Mouse (Mus musculus) ES-CJ7 (cell line): ENCODE data around the gene Hoxa4.

Source experiments
- DNase-seq: peaks from one replicate; pipeline ENCODE4 v3.0.0; 2011; ENCODE audit warnings: low read depth, low spot score

Hoxa4 gene

DNA sequence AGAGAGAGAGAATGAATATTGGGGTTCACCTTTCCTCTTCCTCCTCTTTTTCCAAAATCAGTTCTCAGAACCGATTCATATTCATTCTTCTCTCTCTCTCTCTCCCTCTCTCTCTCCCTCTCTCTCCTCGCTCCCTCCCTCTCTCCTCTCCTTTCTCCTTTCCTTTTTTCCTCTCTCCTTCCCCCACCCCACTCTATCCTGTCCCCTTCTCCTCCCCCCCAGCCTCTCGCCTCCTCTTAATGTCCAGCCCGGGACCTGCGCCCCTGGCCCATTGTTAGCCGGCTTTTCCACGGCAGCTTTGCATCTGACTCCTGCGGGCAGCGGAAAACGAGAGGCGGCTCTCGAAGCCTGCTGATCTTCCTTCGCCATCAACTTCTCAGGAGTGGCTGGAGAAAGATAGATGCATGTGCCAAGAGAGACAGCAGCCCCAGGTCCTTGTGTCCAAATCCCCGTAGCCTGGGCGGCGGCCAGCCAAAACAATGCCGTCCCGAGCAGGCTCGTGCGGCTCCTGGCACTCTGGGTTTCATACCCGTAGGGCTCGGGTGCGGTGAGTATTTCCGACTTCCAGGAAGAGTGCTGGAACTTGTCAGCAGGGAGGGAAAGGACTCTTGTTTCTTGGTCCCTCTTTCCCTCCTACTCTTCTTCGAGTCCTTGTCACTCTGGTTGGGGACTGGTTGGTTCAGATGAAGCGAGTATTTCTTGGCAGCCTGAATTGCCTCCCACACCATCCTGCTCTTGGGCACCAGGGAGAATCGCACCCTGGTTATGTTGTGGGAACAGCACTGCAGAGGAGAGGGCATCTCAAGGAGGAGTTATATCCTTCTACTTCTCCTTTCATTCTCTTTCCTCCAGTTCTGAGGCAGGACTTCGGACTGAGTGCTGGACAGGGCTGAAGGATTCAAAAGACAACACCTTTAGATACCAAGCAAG, 25.8 kb downstream of the Hoxa4 start:
- peak; percentile 61 for DNase-seq

DNA sequence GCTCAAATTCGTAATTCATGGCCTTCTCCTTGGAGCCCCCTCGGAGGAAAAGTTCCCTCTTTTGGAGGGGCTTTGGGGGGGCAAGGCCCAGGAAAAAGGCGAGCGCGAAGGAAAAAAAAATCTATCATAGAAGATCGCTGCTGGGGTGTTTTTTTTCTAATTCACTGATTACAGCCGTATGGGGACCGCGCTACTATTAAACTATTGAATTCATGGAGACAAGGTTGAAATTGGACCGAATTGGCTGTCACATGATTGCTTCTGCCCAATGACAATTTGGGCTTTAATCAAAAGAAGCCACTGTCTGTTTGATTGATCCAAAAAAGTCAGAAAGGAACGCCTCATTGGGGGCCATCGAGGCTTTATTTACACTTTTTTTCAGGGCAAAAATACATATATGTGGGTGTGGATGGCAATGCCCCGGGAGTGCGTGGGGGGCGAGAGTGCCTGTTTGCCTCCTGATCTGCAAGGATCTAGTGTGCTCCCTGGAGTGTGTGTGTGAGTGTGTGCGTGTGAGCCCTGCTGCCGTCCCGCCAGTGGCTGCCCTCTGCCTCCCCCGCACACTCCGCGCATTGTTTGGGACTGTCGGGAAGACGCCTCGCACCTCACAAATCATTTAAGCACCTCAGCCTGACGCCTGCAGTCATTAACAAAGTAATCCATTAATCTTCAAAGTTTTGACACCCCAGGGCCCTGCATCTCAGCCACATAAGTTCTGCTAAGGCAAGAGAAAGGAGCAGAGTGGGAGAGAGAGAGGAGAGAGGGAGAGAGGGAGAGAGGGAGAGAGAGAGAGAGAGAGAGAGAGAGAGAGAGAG, 26.7 kb downstream of the Hoxa4 start, which contains the start of gene Hoxa2:
Gene Hoxa2, minus strand, starts transcription at position 206 of the 815 bp plus-strand sequence.
- peak; percentile 59 for DNase-seq

DNA sequence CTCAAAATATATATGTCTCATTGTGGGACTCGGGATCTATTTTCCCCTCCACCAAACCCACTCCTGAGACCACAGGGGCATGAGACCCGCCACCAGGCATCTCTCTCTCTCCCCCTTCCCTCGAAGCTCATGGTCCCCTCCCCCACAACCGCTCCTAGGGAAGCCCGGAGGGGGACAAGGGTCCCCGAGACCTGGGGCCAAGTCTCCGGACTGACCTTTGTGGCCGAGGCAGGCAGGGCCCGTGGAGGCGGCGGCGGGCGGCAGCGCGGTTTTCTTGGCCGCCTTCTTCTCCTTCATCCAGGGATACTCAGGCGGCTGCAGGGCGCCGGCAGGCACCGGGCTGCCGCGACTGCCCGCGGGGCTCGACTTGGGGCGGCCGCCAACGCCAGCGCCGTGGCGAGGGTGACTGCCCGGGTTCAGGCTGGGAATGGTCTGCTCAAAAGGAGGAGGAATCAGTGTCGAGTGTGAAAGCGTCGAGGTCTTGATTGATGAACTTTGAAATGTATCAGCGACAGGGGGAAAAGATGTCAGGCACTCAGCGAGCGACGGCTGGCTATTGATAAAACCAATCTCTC, 27.4 kb downstream of the Hoxa4 start:
- no peak for DNase-seq

DNA sequence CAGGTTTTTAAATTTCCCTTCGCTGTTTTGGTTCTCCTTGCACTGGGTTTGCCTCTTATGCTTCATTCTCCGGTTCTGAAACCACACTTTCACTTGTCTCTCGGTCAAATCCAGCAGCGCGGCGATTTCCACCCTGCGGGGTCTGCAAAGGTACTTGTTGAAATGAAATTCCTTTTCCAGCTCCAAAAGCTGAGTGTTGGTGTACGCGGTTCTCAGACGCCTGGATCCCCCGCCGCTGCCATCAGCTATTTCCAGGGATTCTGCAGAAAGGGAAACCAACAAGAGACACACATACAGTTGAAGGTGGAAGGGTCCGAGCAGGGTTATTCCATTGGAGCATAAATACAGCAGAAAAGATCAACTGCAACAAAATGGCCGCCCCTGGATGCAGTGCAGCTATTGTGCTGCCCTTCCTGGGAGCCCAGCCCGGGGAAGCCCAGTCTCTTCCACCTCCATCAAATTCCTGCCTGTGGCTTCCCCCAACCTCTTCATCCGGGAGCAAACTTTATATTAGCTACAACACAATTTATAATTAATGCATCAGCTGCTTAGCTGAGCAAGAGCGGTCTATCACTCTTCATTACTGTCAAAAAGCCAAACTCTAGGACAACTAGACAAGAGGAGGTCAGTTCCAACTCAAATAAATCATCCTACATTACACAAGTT, 28.1 kb downstream of the Hoxa4 start:
- no peak for DNase-seq

DNA sequence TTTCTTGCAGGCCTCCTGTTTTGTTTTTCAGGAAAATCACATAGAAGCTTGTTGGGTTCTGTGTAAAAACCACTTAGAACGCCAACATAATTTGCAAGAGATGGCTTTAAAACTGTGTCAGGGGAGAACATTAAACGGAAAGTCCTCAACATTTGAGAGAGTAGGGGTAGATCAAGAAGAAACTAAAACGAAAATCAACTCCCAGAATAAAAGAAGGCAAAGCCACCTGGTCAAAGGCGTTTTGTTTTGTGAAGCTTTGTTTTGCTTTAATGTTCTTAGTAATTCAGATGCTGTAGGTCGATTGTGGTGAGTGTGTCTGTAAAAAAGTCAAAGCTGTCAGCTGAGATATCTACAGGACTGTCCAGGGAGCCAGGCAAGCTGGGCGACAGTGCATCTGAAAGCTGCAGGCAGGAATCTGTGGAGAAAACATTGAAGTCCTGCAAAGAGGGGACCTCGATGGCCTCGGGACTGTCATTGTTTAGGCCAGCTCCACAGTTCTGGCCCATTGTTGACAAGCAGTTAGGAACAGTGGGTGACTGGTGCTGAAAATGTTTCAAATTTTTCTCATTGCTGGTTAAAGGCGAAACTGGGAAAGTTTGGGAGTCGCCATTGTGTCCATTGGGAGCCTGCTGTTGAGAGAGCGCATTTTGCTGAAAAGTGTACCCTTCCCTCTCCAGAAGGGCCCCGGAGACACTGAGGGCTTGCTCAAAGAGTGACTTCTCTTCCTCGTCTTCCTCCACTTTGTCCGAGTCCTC, 28.8 kb downstream of the Hoxa4 start:
- peak; percentile 49 for DNase-seq

DNA sequence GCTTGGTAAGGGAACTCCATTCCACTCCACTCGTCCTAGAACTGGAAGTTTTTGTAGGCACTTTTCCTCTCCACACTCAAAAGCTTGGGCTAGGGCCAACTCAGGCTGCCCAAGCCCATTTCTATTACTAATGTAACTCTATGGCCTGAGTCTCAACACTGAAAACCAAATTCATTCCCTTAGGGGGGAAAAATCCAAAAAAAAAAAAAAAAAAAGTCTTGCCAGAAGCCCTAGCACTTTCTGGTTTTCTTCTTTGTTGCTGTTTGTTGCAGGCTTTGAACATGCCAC, 29.5 kb downstream of the Hoxa4 start:
- no peak for DNase-seq

DNA sequence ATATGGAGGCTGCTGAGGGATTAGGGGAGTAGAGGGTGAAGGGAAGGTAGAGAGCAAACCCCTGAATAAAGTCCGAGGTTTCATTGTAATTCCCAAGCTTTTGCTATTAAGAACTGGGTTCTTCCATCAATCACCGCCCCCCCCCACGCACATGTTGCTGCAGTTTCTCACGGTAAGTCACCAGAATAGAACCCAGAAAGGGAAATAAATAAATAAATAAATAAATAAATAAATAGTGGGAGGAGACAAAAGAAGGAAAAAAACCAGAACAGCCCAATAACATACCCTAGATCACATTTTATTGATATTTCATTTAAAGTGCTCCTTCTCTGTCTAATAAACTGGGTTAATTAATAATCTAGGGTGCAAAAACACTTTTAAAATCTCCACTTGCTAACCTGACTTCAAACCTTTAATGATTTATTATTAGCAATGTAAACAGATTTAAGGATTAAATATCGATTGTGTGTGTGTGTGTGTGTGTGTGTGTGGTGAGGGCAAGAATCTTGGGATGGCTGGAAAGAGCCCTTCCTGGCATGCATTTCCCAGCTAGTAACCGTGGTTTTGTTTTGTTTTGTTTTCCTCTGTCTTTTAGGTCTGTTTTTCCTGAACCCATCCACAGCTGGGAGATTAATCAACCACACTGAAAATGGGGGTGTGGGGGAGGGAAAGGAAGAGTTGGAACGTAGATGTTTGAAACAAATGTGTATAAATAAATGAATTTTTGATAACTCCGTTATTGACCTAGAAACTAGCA, 30.0 kb downstream of the Hoxa4 start:
- no peak for DNase-seq

DNA sequence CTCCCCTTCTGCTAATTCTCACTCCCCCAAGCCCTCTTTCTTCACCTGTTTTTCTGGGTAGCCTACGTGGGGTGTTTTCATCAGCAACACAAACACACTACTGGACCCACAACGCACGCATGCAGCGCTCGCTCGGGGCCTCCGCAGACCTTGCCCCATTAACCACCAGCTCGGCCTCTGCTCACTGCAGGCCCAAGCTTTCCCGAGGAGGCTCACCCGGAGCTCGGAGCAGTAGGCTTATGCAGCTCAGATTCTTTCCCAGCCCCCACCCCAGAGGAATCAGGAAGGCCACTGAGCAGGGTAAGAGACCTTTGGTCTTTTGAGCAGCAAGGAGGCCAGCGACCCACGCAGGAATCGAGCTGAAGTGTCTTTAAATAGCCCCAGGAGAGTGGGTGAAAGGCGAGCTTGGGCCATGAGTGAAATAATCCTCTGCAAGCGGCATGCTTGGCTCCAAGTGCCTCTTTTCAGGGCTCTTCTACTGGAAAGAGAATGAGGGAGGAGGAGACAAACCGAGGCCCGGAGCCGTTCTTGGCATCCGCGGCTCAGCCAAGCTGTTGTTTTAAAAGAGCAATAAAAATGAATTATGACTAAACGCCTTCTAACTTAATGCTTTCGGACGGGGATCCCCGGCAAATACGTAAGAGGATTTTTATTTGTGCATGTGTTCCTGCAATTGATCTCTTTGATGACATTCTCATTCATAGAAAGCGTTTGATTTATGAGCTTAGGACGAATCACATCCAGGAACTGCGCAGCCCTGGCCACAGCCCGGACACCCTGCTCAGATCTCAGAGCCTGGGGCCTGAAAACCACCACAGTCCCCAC, 30.8 kb downstream of the Hoxa4 start:
- DNase-seq = no peak

DNA sequence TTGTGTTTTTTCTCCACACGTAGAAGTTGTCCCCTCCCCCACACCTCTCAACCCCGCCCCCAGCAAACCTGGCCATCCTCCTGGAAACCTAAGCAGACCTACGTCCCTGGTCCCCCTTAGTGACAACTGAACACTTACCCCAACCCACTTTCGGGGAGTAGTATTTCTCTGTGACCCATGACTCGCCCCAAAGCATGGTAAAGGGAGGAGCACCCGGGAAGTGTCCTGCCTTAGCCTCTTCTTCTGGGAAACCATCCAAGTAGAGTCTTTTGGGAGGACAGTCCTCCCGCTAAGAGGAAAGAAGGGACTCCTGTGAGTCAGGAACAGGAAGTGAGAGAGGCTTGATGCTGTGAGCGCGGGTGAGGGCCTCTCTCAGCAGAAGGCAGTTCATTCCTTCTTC, 31.6 kb downstream of the Hoxa4 start:
- no peak for DNase-seq

DNA sequence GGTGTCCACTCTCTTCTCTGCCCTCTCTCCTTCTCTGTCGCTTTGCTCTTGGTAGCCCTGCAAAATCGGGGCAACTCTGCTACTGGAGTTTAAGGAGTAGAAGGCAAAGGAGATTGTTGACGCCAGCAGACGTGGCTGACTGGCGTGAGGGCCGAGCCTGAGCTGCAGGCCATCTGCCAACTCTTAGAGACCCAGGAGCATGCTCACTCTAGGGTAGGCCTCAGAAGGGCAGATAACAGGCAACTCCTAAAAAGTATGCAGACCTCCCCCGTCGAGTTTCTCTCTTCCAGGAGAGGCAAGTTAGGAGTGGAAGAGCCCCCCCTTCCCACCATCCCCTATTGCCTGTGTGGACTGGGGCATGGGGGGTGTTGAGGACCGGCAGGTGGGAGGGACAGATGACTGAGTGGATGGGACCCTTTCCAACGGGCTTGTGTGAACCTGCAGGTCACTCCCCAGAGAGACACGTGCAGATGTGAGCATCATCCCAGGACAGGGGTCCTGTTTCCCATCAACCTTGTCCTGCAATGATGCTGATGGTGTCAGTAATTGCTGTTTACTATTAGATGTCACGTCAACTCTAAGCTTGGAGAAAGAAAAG, 32.3 kb downstream of the Hoxa4 start:
- DNase-seq = no peak

DNA sequence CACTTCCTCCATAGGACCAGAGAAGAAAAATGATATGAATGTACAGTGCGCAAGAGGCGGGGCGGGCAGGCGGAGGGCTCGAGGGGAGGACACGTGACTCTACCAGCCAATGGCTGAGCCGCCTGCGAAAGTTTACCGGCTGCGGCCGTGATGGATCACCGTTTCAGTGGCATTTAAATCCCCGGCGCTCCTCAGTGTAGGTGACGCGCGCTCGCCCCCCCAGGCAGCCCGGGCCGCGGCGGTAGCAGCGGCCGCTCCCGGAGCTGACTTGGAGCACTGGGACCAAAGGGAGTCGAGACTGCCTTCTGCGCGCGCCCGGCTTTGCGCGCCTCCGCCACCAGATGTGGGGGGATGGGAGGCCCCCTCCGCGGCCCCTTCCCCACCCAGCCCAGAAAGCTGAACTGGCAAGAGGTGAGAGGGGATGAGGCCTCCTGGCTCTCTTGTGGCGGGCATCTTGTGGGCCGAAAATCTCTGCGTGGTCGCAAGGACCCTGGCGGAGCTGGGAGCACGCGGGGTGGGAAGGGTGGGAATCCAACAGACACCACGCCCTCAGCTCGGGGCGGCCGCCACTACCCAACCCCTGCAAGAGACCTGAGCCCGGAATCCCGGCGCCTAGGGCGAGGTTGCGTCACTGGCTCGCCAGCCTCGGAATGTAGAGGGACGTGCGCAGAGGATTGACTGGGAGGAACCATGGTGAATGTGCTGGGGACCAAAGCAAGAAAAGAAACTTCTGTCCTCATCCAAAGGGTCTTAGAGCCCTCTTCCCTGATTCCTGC, 33.1 kb downstream of the Hoxa4 start, which contains the start of gene Hoxa1:
Gene Hoxa1, minus strand, starts transcription at position 42 of the 776 bp plus-strand sequence.
- peak; percentile 93 for DNase-seq

DNA sequence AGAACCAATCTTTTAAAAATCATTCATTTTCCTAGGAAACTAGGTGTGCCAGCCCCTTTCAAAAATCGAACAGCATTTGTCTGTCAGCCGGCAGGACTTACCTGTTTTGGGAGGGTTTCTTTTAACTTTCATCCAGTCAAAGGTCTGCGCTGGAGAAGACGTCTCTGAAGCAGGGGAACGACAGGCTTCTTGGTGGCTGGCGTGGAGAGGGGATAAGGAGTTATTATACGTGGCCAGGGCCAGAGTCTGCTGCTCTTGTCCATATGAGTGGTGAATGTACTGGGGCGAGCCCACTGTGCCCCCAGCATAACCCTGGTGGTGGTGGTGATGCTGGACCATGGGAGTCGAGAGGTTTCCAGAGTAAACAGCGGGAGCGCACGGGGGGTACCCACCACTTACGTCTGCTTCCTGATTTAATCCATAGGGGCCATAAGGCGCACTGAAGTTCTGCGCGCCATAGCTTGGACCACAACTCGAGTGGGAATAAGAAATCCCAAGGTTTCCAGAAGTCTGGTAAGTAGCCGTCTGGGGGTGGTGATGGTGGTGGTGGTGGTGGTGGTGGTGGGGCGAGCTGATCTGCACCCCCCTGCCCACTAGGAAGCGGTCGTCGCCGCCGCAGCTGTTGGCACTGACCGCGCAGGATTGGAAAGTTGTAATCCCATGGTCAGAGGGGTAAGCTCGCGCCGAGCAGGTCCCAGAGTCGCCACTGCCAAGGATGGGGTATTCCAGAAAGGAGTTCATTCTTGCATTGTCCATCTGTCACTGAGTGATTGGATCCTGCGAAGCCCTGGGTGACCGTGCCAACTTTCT, 33.9 kb downstream of the Hoxa4 start:
- DNase-seq = no peak

DNA sequence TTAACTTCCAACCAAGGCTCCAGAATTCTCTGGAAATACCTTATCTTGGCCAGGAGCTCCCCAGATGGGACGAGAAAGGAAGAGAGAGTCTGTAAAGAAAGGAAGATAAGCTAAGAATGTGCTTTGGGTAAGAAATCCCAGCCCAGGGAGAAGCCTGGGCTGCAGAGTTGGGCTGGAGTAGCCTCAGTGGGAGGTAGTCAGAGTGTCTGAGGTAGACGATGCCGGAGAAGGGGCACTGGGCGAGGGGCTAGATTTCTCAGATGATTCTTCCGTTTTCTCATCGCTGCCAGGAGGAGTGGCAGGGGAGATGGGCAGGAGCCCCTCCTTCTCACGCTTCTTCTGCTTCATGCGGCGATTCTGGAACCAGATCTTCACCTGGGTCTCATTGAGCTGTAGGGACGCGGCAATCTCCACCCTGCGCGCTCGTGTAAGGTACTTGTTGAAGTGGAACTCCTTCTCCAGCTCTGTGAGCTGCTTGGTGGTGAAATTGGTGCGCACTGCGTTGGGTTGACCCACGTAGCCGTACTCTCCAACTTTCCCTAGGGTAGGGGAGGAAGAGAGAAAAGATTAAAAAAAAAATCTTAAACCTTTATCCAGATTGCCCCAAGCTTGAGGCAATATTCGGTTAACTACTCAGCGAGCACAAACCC, 34.9 kb downstream of the Hoxa4 start:
- DNase-seq = no peak

DNA sequence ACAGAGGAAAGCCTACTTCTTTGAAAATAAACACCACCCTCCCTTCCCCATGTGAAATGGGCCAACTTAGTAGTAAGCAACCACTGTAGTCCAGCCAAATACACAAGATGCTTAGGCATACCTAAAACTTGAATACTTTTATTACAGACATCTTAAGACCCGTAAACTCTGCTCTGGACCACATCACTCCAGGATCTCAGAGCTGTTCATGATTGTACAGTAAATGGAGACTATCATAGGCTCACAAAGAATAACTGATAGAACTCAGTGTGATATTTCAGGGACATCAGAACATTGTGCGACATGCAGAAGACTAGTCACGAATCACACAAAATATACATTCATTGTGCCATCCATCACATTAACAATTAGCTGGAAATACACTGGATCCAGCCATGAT, 36.1 kb downstream of the Hoxa4 start:
- no peak for DNase-seq

DNA sequence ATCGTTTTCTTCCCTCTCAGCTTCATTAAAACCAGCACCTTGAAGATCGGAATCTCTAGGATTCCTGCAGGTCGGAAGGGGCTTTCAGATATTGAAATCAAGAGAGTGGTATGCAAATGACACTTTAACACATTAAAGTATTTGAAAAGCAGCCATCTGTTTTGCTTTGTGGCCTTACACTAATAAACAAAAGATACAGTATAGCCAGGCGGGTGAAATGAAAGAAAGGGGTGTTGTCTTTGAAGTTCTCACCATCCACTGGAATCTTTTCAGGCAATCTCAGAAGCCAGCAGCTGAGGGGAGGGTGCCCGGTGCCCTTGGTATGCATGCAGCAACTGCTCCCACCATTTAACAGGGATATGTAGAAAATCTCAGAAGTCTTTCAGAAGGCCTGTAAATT, 37.5 kb downstream of the Hoxa4 start:
- no peak for DNase-seq

DNA sequence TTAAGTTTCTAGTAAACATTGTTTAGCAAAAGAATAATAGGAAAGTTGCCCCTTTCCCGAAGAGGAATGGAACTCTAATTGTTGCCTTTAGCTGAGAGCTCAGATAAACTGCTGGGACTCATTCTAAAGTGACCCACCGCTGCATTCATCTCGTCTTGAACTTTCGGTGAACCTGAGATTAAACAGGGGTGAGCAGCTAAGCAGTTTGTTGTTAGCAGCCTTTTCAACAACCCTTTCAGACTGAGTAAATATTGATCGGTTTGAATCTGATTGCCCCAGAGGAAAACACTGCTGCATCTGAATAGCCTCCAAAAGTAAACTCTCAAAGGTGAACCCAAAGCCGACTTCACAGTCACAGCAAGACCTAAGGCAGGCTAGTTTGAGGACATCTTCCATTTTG, 38.3 kb downstream of the Hoxa4 start:
- DNase-seq = peak; percentile 66
